Mouse (Mus musculus) limb, embryonic 15.5 days (tissue): ENCODE results near the gene Pabpn1. TPM values are rescaled to one million over a fixed set of nuclear protein-coding genes. Genes with fewer than 3 reads are reported as not detected.
A peak's percentile ranks its signal among the peaks of the same experiment; 100 is the strongest.

Experiments
- ATAC-seq: fragments of 200-750 bp; cut with Nextera tagmentation; 2 replicates; pipeline ENCODE4 v1.8.0; 2017; ENCODE audit warnings: low read depth, moderate TSS enrichment; ENCODE audit not compliant: insufficient number of reproducible peaks, low FRiP score, low TSS enrichment
- H3K27ac ChIP-seq: fragments of 300-500 bp; sonication (generic); 2 replicates; pipeline ENCODE4 v1.5.1; 2015; ENCODE audit warnings: moderate library complexity, mild to moderate bottlenecking, inconsistent platforms
- H3K27me3 ChIP-seq: fragments of 300-500 bp; sonication (generic); 2 replicates; pipeline ENCODE4 v1.6.1; 2015; ENCODE audit warnings: inconsistent platforms
- H3K36me3 ChIP-seq: fragments of 300-500 bp; sonication (generic); 2 replicates; pipeline ENCODE4 v1.6.1; 2015; ENCODE audit warnings: inconsistent platforms
- H3K4me1 ChIP-seq: fragments of 300-500 bp; sonication (generic); 2 replicates; pipeline ENCODE4 v1.6.1; 2015; ENCODE audit warnings: inconsistent platforms
- H3K4me2 ChIP-seq: fragments of 300-500 bp; sonication (generic); 2 replicates; pipeline ENCODE4 v1.6.1; 2015; ENCODE audit warnings: mild to moderate bottlenecking, inconsistent platforms
- H3K4me3 ChIP-seq: fragments of 300-500 bp; sonication (generic); 2 replicates; pipeline ENCODE4 v1.5.1; 2015; ENCODE audit warnings: mild to moderate bottlenecking, inconsistent platforms
- H3K9ac ChIP-seq: fragments of 300-500 bp; sonication (generic); 2 replicates; pipeline ENCODE4 v1.6.1; 2015; ENCODE audit warnings: inconsistent platforms
- H3K9me3 ChIP-seq: fragments of 300-500 bp; sonication (generic); 2 replicates; pipeline ENCODE4 v1.6.1; 2016; ENCODE audit warnings: inconsistent platforms
- WGBS: fragments of 180-500 bp; shearing (Covaris S2); methylation state at CpG from one replicate; pipeline ENCODE4 v1.1.7; 2015; 5-methylcytosine and 5-hydroxymethylcytosine counted together
- polyA plus RNA-seq: library from polyadenylated mRNA; unstranded; fragments of >200 nt; fragmentation: Nextera tagmentation; extraction: Ambion mirVana; gene quantifications from 2 replicates; pipeline ENCODE4 v1.2.1, GENCODE M21; 2015

Pabpn1 gene
- polyA plus RNA-seq: 83.4 and 94.3 TPM in 2 replicates

GRCm38 (mm10) chr14:54892200-54892599 is at the start of gene Pabpn1:
TSS of gene Pabpn1 (plus strand) at chr14:54892500.
- H3K9ac ChIP-seq: 0 out of 2 replicates have a peak within 1 kb of the TSS, but pooled peaks have one; percentile 0
- H3K27me3 ChIP-seq: no peaks in the 10 kb centered on the region
- peak within 1 kb of the TSS; percentile 92 for H3K4me3 ChIP-seq
- H3K27ac ChIP-seq: peak within 1 kb of the TSS; percentile 84
- no peaks in the 10 kb centered on the region for H3K9me3 ChIP-seq
- 92% methylated on average over 3 of the region's 3 CpGs for WGBS
- peak within 1 kb of the TSS; percentile 46 for H3K4me2 ChIP-seq
- no peak for ATAC-seq
- peaks cover 20% of the 10 kb centered on the region for H3K36me3 ChIP-seq
- peaks cover 19% of the 10 kb centered on the region for H3K4me1 ChIP-seq

GRCm38 (mm10) chr14:54843461-54843860 is 48.8 kb upstream of the Pabpn1 start:
- WGBS: 3% methylated on average over 4 of the region's 4 CpGs
- no peak for ATAC-seq

GRCm38 (mm10) chr14:54855726-54856125 is 36.6 kb upstream of the Pabpn1 start:
- H3K4me3 ChIP-seq: no peak overlapping the region
- WGBS: 95% methylated on average over 3 of the region's 3 CpGs
- no peak overlapping the region for H3K4me2 ChIP-seq
- no peak overlapping the region for H3K9ac ChIP-seq
- no peak for ATAC-seq
- no peaks in the 10 kb centered on the region for H3K4me1 ChIP-seq
- H3K27ac ChIP-seq: no peak overlapping the region
- no peaks in the 10 kb centered on the region for H3K27me3 ChIP-seq
- H3K36me3 ChIP-seq: peaks cover 23% of the 10 kb centered on the region
- no peaks in the 10 kb centered on the region for H3K9me3 ChIP-seq

More at GRCm38 (mm10) chr14:54843461-54843860, 48.8 kb upstream of the Pabpn1 start:
- Histone ChIP-seq H3K4me1 (no peaks in the 10 kb centered on the region), H3K27me3 (no peaks in the 10 kb centered on the region), H3K9me3 (no peaks in the 10 kb centered on the region), H3K9ac (no peak overlapping the region), H3K27ac (no peak overlapping the region), H3K4me3 (no peak overlapping the region), H3K4me2 (no peak overlapping the region), H3K36me3 (no peaks in the 10 kb centered on the region)

- Histone ChIP-seq H3K27me3 (no peaks in the 10 kb centered on the region), H3K4me3 (no peak overlapping the region), H3K9ac (no peak overlapping the region), H3K9me3 (no peaks in the 10 kb centered on the region), H3K27ac (no peak overlapping the region), H3K4me1 (no peaks in the 10 kb centered on the region), H3K4me2 (no peak overlapping the region), H3K36me3 (peaks cover 23% of the 10 kb centered on the region)
- no peak for ATAC-seq
- 84% methylated on average over 7 of the region's 7 CpGs for WGBS
Observed at GRCm38 (mm10) chr14:54856703-54857102, 35.6 kb upstream of the Pabpn1 start.

- 87% methylated on average over 9 of the region's 9 CpGs for WGBS
Observed at GRCm38 (mm10) chr14:54857891-54858290, 34.4 kb upstream of the Pabpn1 start.

GRCm38 (mm10) chr14:54860511-54860910 is 31.8 kb upstream of the Pabpn1 start:
- 42% methylated on average over 2 of the region's 2 CpGs for WGBS

More at GRCm38 (mm10) chr14:54857891-54858290, 34.4 kb upstream of the Pabpn1 start:
- H3K9ac ChIP-seq: no peak overlapping the region
- ATAC-seq: no peak
- H3K4me3 ChIP-seq: no peak overlapping the region
- H3K4me1 ChIP-seq: no peaks in the 10 kb centered on the region
- H3K36me3 ChIP-seq: peaks cover 23% of the 10 kb centered on the region
- H3K9me3 ChIP-seq: no peaks in the 10 kb centered on the region
- H3K4me2 ChIP-seq: no peak overlapping the region
- H3K27me3 ChIP-seq: no peaks in the 10 kb centered on the region
- no peak overlapping the region for H3K27ac ChIP-seq

GRCm38 (mm10) chr14:54863501-54864312 is 28.6 kb upstream of the Pabpn1 start:
- ATAC-seq: peak; percentile 100
- Histone ChIP-seq H3K27me3 (no peaks in the 10 kb centered on the region), H3K4me2 (peak overlapping the region; percentile 67), H3K9ac (peak overlapping the region; percentile 89), H3K9me3 (no peaks in the 10 kb centered on the region), H3K4me3 (peak overlapping the region; percentile 96), H3K36me3 (no peaks in the 10 kb centered on the region), H3K27ac (peak overlapping the region; percentile 76), H3K4me1 (peaks cover 8% of the 10 kb centered on the region; the same call in 1 of the 2 replicates)
- WGBS: under 1% methylated on average over 56 of the region's 56 CpGs

More at GRCm38 (mm10) chr14:54860511-54860910, 31.8 kb upstream of the Pabpn1 start:
- H3K27me3 ChIP-seq: no peaks in the 10 kb centered on the region
- H3K4me2 ChIP-seq: no peak overlapping the region
- peaks cover 8% of the 10 kb centered on the region; the same call in 1 of the 2 replicates for H3K4me1 ChIP-seq
- H3K9me3 ChIP-seq: no peaks in the 10 kb centered on the region
- H3K36me3 ChIP-seq: peaks cover 18% of the 10 kb centered on the region
- no peak overlapping the region for H3K9ac ChIP-seq
- H3K27ac ChIP-seq: no peak overlapping the region
- no peak for ATAC-seq
- H3K4me3 ChIP-seq: no peak overlapping the region

GRCm38 (mm10) chr14:54864313-54865036 is 27.8 kb upstream of the Pabpn1 start:
- 15% methylated on average over 21 of the region's 21 CpGs for WGBS
- H3K9me3 ChIP-seq: no peaks in the 10 kb centered on the region
- H3K9ac ChIP-seq: peak overlapping the region; percentile 89
- H3K27me3 ChIP-seq: no peaks in the 10 kb centered on the region
- ATAC-seq: no peak
- peaks cover 8% of the 10 kb centered on the region; the same call in 1 of the 2 replicates for H3K4me1 ChIP-seq
- peak overlapping the region; percentile 96 for H3K4me3 ChIP-seq
- peak overlapping the region; percentile 67 for H3K4me2 ChIP-seq
- H3K36me3 ChIP-seq: no peaks in the 10 kb centered on the region
- H3K27ac ChIP-seq: peak overlapping the region; percentile 67

GRCm38 (mm10) chr14:54865626-54866025 is 26.7 kb upstream of the Pabpn1 start:
- no peaks in the 10 kb centered on the region for H3K36me3 ChIP-seq
- ATAC-seq: no peak
- WGBS: 68% methylated on average over 5 of the region's 5 CpGs

GRCm38 (mm10) chr14:54866268-54866667 is 26.0 kb upstream of the Pabpn1 start:
- no peak overlapping the region for H3K9ac ChIP-seq
- no peak for ATAC-seq
- no peak overlapping the region for H3K27ac ChIP-seq
- H3K4me2 ChIP-seq: no peak overlapping the region
- no peaks in the 10 kb centered on the region for H3K9me3 ChIP-seq
- WGBS: 49% methylated on average over 3 of the region's 3 CpGs
- H3K4me1 ChIP-seq: peaks cover 8% of the 10 kb centered on the region; the same call in 1 of the 2 replicates
- H3K36me3 ChIP-seq: no peaks in the 10 kb centered on the region
- H3K27me3 ChIP-seq: no peaks in the 10 kb centered on the region
- no peak overlapping the region for H3K4me3 ChIP-seq

More at GRCm38 (mm10) chr14:54865626-54866025, 26.7 kb upstream of the Pabpn1 start:
- Histone ChIP-seq H3K27ac (no peak overlapping the region), H3K9me3 (no peaks in the 10 kb centered on the region), H3K4me3 (no peak overlapping the region), H3K4me2 (no peak overlapping the region), H3K9ac (no peak overlapping the region), H3K27me3 (no peaks in the 10 kb centered on the region), H3K4me1 (peaks cover 8% of the 10 kb centered on the region; the same call in 1 of the 2 replicates)

- peaks cover 8% of the 10 kb centered on the region; the same call in 1 of the 2 replicates for H3K4me1 ChIP-seq
- H3K27me3 ChIP-seq: no peaks in the 10 kb centered on the region
- no peak for ATAC-seq
- H3K9me3 ChIP-seq: no peaks in the 10 kb centered on the region
- H3K4me2 ChIP-seq: no peak overlapping the region
- H3K9ac ChIP-seq: no peak overlapping the region
- no peak overlapping the region for H3K4me3 ChIP-seq
- H3K27ac ChIP-seq: no peak overlapping the region
- 59% methylated on average over 5 of the region's 5 CpGs for WGBS
- no peaks in the 10 kb centered on the region for H3K36me3 ChIP-seq
Observed at GRCm38 (mm10) chr14:54866936-54867335, 25.4 kb upstream of the Pabpn1 start.
